Mouse (Mus musculus): ENCODE measurements around the gene Usp5. TPM values are rescaled to one million over a fixed set of nuclear protein-coding genes. Genes with fewer than 3 reads are reported as not detected.

Usp5 gene
- 83.8 and 84.6 TPM in 2 replicates for polyA plus RNA-seq (2012)

DNA sequence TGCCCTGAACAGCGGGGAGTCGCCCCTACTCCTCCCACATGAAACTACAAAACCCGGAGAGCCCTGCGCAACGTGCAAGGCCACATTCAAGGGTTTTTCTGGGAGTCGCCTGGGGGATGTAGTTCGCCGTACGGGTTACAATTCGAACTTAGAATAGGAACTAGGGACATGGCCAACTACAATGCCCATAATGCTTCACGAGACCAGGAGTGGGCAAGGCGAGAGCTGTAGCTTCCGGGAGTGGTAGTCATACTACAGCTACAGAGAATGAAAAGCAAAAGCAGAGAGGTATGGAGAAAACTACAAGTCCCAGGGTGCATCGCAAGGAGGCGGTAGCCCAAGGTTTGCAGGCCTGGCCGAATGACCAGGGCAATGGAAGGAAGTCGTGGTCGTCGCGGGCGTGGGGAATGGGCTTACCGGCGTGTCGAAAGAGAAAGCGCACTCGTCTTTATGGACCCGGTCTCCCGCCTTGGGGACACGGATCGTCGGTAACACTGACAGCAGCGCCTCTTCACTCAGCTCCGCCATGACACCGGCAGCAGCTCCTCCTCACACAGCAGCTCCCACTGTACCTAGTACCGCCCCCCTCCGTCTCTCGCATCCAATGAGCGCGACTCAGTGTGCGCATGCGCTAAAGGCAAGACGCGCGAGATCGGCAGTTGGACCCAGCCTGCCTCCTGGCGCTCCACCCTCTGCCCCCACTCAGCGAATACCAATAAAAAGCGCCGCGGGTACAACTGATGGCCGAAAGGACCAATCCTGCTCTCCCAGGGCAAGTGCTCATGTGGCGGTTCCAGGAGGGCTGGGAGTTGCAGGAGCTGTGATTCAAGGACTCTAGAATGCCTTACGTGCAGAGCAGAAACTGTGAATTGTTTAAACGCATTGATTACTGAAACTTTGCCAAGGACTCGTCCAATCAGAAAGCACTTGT is at the start of gene Usp5, which contains the start of gene Cdca3:
Gene Usp5 (minus strand): TSS at position 617 of the 931 bp plus-strand sequence.
Gene Cdca3 (plus strand): TSS at position 680 of the 931 bp plus-strand sequence.

GRCm38 (mm10) chr6:124863658-124864298 is 34.5 kb upstream of the Usp5 start, which contains the start of gene Gpr162:
Gene Gpr162 (minus strand): TSS chr6:124863983.

DNA sequence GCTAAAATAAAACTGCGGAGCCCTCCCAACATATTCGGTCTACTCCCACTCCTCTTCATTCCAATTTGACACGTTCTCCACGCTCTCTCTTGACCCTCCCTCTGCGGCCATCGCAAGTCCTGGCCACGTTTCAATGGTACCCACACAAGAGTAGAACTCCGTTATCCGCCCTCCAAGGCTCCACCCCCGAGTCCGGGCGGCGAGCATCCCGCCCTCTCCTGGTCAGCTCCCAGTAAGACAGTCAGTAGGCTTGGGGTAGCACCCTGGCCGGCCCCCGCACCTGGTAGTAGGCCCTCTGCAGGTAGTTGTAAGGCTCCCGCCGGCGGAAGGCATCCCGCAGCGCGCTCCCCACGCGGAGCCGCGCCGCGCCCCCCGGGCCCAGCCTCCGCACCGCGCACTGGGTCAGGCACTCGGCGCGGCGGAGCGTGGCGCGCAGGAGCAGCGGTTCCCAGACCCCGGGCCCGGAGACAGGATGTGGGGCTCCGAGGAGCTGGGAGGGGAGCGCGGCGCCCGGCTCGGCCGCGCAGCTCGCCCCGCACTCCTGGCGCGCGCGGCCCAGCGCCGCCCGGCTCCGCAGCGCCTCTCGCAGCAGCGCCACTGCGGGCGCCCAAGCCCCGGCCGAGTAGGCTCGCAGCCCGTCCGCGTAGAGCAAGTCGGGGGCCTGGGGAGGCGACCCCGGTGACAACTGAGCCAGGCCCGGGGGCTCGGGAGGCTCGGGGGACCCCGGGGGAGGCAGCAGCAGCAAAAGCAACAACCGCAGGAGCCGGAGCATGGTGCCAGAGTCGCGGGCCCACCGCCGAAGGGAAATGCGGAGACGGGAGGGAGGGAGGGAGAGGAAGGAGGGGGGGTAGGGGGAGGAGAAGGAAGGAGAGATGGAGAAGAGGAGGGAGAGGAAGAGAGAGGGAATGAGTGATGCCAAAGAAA is 27.9 kb upstream of the Usp5 start, which contains the start of gene P3h3:
Gene P3h3 (minus strand): TSS at position 837 of the 924 bp plus-strand sequence.

DNA sequence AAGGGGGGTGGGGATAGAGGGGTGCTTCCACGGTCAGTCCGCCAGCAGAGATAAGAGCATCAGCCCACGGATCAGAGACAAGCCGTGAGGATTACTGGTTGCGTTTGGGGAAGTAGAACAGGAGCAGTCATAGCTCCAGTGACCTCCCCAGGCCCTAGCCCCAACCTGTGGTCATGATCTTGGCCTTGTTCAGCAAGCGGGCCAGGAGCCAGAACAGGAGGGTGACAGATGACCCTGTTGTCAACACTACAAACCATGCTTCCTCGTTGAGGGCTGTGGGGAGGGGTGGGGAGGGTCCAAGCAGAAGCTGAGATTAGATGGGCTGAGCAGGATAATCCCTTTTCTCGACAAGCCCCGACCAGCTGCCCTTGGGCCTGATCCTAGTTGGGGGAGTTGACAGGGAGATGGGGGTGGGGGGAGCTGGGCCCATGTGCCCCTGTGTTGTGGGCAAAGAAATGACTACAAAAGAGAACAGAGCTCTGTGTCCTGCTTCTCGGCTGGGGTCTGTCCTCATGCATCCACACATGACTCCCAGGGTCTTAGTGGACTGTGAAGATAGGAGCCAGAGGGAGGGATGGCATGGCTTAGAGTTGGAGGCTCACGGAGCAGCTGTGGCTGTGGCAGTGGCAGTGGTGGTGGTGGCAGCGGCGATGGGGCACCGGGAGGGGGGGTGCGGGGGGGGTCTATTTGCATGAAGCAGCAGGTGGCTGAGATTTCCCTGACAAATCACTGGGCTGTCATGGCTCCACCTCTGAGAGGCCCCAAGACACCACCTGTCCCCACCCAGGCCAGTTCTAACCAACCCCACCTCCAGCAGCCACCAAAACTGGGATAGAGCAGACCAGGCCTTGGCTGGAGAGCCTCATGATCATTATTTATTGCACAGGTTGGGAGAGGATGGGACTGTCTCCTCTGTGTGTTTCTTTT is 11.2 kb upstream of the Usp5 start, which contains the start of gene Gnb3:
Gene Gnb3 (minus strand): TSS at position 35 of the 927 bp plus-strand sequence.

DNA sequence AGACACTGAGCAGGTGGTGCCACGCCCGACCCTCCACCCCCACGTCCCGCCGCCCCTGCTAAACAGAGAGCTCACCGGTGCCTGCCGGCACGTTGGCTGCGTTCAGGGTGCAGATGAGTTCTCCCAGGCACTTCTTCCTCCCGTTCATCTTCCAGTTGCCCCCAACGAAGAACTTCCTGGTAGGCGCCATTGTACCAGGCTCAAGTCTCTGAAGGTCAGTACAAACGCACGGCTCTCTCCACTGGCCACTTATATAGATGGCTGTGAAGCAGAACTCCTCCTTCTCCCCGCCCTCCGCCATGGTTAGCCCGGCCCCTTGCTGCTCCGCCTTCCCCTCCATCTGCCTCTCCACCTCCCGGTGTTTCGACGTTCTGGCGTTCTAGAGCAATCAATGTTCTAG is 15.4 kb downstream of the Usp5 start, which contains the start of gene Tpi1:
Gene Tpi1 (minus strand): TSS at position 364 of the 400 bp plus-strand sequence.

DNA sequence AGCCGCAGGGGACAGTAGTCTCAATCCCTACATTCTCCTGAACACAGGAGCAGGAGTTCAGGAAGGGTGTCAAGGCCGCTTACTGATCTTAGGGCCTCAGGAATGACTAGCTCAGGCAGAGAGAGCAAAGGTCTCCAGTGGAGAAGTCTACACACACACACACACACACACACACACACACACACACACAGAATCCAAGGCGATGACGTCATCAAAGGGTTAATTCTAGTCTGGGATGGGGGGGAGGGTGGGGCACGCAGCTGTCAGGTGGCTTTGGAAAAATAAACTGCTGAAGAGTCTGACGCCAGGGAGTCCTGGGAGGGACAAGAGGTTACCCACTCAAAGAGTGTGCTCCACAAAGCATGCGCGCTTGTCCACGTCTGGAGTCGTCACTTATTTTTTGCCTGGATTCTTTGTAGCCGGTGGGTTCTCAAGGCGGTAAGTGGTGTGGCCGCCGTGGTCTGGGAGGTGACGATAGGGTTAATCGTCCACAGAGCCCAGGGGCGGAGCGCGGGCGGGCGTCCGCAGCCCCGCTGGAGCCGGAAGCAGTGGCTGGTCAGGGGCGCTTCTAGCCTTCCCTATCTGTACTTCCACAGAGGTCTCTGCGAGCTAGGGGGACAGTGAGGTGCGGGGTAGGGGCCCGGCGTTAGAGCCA is 20.8 kb downstream of the Usp5 start, which contains the start of gene Spsb2:
Gene Spsb2 (plus strand): TSS at position 304 of the 655 bp plus-strand sequence.

GRCm38 (mm10) chr6:124779222-124779983 is 49.9 kb downstream of the Usp5 start, which contains the start of gene Lrrc23:
Gene Lrrc23 (minus strand): TSS chr6:124779727.

GRCm38 (mm10) chr6:124769101-124769765 is 60.1 kb downstream of the Usp5 start, which contains the start of gene Eno2:
Gene Eno2 (minus strand): TSS chr6:124769673.

Other genes with a start within 250 kb of the Usp5 start
- gene C1s2, start 193.4 kb downstream of the Usp5 start, polyA plus RNA-seq (2012) = not detected in 2 replicates
- 47.7 and 53.9 TPM in 2 replicates for gene Lpcat3, start 166.5 kb downstream of the Usp5 start, polyA plus RNA-seq (2012)
- 294 and 299 TPM in 2 replicates for gene Emg1, start 117.3 kb downstream of the Usp5 start, polyA plus RNA-seq (2012)
- gene Phb2, start 117.1 kb downstream of the Usp5 start, polyA plus RNA-seq (2012) = 308 and 359 TPM in 2 replicates
- gene Ptpn6, start 90.8 kb downstream of the Usp5 start, polyA plus RNA-seq (2012) = 65.9 and 80.8 TPM in 2 replicates
- gene Grcc10, start 88.1 kb downstream of the Usp5 start, polyA plus RNA-seq (2012) = 50.4 and 53.2 TPM in 2 replicates
- gene Gm45234, start 73.5 kb downstream of the Usp5 start, polyA plus RNA-seq (2012) = not detected in 2 replicates
- gene Atn1, start 73.0 kb downstream of the Usp5 start, polyA plus RNA-seq (2012) = 111 and 137 TPM in 2 replicates
- gene Eno2, start 59.8 kb downstream of the Usp5 start, polyA plus RNA-seq (2012) = 0.37 and 0.90 TPM in 2 replicates
- gene Lrrc23, start 49.8 kb downstream of the Usp5 start, polyA plus RNA-seq (2012) = 0.37 and 0.47 TPM in 2 replicates
- gene Spsb2, start 20.8 kb downstream of the Usp5 start, polyA plus RNA-seq (2012) = 10.0 and 16.9 TPM in 2 replicates
- 195 and 233 TPM in 2 replicates for gene Tpi1, start 15.2 kb downstream of the Usp5 start, polyA plus RNA-seq (2012)
- 43.2 and 59.7 TPM in 2 replicates for gene Cdca3, start 63 bp upstream of the Usp5 start, polyA plus RNA-seq (2012)
- gene Gnb3, start 10.8 kb upstream of the Usp5 start, polyA plus RNA-seq (2012) = 0.22 TPM in 1 of 2 replicates, not detected in the other
- gene P3h3, start 28.3 kb upstream of the Usp5 start, polyA plus RNA-seq (2012) = 8.2 and 16.7 TPM in 2 replicates
- gene Gpr162, start 34.5 kb upstream of the Usp5 start, polyA plus RNA-seq (2012) = 0.09 and 0.18 TPM in 2 replicates
- 0.43 and 0.93 TPM in 2 replicates for gene Cd4, start 58.7 kb upstream of the Usp5 start, polyA plus RNA-seq (2012)
- gene Lag3, start 82.2 kb upstream of the Usp5 start, polyA plus RNA-seq (2012) = 5.7 and 9.5 TPM in 2 replicates
- 278 and 322 TPM in 2 replicates for gene Ptms, start 90.6 kb upstream of the Usp5 start, polyA plus RNA-seq (2012)
- gene Mlf2, start 101.9 kb upstream of the Usp5 start, polyA plus RNA-seq (2012) = 177 and 232 TPM in 2 replicates
- 50.6 and 53.4 TPM in 2 replicates for gene Cops7a, start 136.1 kb upstream of the Usp5 start, polyA plus RNA-seq (2012)
- gene Pianp, start 167.2 kb upstream of the Usp5 start, polyA plus RNA-seq (2012) = 0.24 and 1.00 TPM in 2 replicates
- gene Zfp384, start 179.7 kb upstream of the Usp5 start, polyA plus RNA-seq (2012) = 74.6 and 80.3 TPM in 2 replicates
- gene Ing4, start 210.3 kb upstream of the Usp5 start, polyA plus RNA-seq (2012) = 15.9 and 19.1 TPM in 2 replicates
- gene Acrbp, start 220.2 kb upstream of the Usp5 start, polyA plus RNA-seq (2012) = 12.2 and 12.7 TPM in 2 replicates
- gene Lpar5, start 238.4 kb upstream of the Usp5 start, polyA plus RNA-seq (2012) = 1.8 and 5.1 TPM in 2 replicates